Mouse (Mus musculus) gonadal fat pad, adult 2 months (tissue): ENCODE measurements around the gene Pax3. TPM values are rescaled to one million over a fixed set of nuclear protein-coding genes. Genes with fewer than 3 reads are reported as not detected.

Source experiments
- DNase-seq: peaks from one replicate; pipeline ENCODE4 v3.0.0-alpha.2; 2012; ENCODE audit warnings: low read depth
- polyA plus RNA-seq: library from polyadenylated mRNA; depleted of rRNA; stranded (reverse); fragments of >200 nt; gene quantifications from 2 replicates; pipeline ENCODE4 v1.2.3, GENCODE M21; 2012; rRNA removed

Pax3 gene
- polyA plus RNA-seq = not detected in 2 replicates

- DNase-seq = no peak
Measured at GRCm38 (mm10) chr1:78196751-78197311, at the start of gene Pax3. Gene Pax3 (minus strand): TSS chr1:78197134.

GRCm38 (mm10) chr1:78234306-78234705 lies 37.4 kb upstream of the Pax3 start:
- DNase-seq = no peak

GRCm38 (mm10) chr1:78231901-78232546 lies 35.1 kb upstream of the Pax3 start:
- no peak for DNase-seq

- no peak for DNase-seq
Measured at GRCm38 (mm10) chr1:78229801-78230200, 32.9 kb upstream of the Pax3 start.

DNA sequence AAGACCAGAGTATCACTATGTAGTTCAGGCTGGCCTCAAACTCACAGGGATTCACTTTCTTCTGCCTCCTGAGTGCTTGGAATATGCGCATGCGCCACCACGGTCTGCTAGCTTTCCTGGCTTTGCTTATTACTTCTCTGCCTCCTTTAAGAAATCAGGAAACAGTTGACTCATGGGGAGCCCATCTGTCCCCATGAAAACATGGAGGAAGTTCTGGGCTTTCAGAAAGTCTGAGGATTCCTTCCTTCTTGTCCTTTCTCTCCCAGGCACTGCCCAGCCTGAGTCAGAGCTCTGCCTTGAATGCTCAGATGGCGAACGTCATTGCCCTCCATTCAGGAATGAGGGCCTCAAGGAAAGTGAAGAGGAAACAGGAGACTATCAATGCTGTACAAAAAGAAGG lies 31.8 kb upstream of the Pax3 start:
- no peak for DNase-seq

DNA sequence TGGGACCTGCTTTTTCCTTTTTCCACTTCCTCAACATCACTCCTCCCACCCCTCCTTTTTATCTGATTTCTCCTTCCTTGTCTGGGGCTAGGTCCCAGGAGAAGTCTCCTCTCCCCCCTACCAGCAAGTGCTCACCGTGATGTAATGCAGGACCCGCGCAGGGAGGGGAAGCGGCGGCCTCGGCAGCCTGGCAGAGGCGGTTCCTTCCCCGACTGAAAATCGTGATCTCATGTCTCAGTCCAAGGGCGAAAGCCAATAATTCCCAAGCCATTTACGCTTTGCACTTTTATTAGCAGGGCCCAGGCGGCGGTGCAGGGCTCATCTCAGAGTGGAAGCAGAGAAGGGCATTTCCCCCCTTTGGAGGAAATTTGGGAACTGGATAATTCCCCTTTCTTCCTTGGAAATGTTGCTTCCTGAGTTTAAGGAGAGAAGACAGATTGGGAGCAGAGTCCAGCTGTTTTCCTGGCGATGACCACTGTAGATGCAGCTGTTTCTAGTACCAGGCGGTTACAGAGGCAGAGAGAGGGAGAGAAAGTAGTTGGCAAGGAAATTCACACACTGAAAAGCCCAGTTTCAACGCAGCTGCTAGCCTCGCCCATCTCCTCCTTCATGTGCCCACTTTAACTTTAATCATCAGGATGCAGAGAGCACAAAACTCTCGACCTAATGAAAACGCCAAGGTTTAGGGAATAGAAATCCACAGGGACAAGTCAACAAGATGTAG lies 21.3 kb upstream of the Pax3 start:
- DNase-seq = no peak

DNA sequence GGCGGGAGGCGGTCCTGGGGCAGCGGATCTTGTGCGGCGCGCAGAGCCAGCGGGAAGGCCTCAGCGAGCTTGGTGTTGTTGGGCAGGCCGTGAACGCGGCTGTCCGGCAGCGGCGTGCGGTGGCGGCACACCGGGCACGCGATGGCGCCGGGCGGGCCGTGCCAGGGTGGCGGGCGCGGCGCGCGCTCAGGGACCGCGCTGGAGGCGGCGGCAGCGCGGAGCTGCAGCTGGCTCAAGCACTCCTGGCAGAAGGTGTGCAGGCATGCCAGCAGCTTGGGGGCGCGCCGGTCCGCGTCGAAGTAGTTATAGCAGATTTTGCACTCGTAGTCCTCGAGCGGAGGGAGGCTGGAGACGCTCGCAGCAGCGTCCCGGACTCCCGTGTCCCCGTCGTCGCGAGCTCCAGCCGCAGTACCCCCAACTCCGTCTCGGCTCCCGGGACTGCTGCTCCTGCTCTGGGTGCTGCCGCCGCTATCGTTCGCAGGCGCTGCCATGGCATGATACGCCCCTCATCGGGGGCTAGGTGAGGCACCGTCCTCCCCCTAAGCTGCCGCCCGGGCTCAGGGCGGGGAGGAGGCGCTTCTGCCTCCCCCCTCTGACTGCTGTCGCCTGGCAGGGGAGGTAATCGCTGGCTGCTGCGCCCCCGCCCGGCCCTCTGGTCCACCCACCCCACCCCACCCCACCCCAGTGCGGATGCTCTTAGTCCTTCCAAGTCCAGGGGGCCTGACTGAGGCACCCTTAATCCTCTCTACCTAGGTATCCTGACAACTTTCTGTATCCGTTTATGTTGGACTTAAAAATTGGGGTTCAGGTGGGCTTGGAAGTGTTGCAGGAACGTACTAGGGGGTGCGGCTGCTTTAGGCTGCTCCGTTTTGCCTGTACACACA lies 20.5 kb upstream of the Pax3 start:
- no peak for DNase-seq

- DNase-seq = no peak
Measured at GRCm38 (mm10) chr1:78216509-78217141, 19.7 kb upstream of the Pax3 start.

DNA sequence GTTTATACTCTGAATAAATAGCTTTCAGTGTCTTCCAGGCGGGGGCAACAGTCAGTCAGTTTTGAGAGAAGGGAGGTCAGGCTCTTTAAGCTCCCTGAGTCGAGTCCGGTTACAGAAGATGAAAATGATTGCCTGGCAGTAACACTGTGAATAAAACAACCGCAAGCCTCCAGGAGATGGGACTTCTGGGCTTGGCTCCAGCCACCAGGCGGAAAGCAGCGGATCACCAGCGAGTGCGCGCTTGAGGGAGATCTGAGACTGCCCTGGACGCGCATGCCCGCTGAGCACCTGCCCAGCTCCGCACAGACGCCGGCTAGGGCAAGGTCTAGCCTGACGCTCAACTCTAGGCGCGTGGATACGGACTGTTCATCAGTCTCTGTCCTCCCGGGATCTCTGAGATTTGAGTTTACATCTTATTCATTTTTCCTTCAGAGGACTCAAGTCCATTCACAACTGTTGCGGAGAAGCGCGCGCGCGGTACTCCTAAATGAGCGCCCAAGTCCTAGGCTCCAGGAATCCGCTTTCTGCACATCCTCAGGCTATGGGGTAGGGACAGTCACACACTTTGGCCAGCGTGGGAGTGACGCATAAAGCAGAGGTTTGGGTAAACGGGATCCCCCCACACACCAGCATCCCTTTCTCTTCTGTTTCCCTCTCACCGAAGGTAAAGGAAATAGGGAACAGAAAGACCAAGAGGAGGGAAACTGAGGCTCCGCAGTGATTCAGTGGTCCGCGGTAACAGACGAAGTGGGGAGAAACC lies 19.0 kb upstream of the Pax3 start:
- no peak for DNase-seq

DNA sequence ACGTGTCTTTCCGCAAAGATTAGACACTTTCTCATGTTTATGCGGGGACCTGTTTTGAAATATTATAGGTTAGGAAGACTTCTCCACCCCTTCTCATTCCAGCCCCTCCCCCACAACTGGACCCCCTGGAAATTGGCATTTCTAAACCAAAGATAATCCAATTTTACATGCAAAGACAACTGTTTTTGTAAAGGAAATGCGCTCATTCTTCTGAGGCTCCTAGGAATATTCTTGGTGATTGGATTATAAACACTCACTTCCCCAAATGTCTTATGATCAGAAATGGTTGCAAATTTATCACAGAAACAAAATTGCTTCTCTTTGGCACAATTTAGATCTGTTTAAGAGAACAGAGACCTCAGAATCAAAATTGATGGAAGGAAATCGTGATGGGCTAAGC lies 14.1 kb upstream of the Pax3 start:
- DNase-seq = no peak

- DNase-seq = no peak
Measured at GRCm38 (mm10) chr1:78210568-78210967, 13.6 kb upstream of the Pax3 start.

DNA sequence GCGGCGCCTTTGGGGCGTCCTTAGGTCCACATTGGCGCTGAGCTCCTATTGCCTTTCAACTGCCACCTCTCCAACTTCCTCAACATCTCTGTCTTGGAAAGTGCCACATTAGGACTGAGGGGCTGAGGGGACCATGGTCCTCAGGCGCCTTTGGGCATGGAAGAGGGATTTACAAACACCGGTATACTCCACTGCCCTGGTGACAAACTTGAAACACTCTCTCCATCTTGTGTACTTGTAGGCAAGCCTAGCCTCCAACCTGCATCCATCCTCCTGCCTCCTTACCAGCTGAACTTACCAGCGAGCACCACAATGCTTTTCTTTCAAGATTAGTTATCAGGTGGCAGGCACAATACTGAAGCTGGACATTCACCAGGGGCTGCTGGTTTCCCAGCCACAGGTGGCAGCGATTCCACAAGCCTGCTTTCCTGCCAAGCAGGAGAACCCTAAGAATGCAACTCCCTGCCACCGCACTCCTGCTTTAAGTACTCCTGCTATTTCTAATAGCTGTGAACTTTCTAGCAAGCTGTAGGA lies 11.4 kb upstream of the Pax3 start:
- DNase-seq = no peak

GRCm38 (mm10) chr1:78204341-78204740 lies 7.4 kb upstream of the Pax3 start:
- DNase-seq = no peak

- no peak for DNase-seq
Measured at GRCm38 (mm10) chr1:78203622-78204211, 6.8 kb upstream of the Pax3 start.

DNA sequence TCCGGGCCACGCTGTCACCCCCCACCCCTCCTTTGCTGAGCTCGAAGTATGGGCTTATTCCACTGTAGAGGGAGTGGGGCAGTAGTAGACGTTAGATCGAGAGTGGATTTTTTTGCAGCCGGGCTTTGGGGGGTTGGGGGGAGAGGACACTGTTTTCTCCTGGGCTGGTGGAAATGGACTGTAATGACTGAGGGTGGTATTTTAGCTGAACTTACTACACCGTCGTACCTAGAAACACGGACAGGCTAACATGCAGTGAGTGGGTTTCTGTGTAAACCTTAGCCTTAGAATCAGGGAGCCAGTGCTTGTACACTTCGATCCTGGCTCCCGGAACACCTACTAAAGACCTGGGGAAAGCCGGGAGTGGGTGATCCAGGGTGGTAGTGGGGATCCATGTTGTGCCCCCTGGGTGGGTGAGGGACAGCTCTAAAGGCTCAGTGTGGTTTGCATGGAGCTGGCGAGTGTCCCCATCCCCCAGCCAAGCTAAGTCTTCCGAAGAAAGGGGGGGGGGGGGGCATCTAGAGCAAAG lies 6.2 kb upstream of the Pax3 start:
- DNase-seq = no peak

- no peak for DNase-seq
Measured at GRCm38 (mm10) chr1:78202466-78203085, 5.6 kb upstream of the Pax3 start.

DNA sequence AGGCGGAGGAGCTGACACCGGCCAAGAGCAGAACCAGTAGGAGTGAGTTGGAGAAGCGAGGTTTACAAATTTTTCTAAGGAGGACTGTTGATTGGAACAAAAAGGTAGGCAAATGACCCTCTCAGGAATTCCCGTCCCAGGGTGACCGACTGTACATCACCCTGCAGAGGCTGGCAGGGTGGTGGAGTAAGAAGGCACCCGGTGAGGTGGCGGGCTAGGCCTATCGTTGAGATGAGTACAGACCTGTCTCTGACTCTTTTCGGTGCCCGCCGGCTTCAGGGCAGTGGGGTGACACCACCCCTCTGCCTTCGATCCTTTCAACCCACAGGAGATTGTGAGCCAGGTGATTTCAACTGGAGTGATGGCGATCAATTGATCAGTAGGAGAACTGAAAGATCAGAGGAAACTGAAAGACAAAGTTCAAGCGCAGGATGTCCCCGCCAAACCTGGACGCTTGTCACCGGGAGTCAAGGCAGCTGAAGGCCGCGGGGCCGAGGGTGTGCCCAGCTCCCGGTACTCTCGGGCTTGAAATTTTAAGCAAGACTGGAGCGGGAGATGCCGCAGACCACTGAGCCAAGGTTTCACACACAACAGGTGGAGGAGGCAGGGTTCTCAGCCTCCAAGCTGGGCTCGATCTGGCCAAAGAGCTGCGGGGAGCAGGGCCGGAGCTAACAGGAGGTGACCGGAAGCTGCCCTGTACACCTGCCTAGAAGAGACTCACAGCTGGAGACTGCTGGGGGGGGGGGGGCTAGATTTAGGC lies 4.5 kb upstream of the Pax3 start:
- no peak for DNase-seq

- DNase-seq = no peak
Measured at GRCm38 (mm10) chr1:78200191-78200590, 3.3 kb upstream of the Pax3 start.

DNA sequence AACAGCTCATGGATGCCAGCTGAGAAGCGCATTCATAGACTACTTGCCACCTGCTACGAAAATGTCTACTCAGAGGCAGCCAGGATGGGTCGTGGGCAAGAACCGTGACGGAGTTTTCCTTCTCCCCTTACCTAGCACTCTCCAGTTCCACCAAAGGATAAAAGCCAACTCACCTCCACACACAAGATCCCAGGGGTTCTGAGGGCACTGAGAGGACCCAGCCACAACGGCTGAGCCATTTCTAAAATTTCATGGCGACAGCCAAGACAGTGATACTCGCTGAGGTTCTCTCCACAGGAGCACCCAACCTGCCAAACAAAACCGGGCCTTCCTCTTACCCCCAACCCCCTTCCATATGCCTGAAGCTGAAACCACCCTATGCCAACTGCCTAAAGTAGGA lies 2.3 kb upstream of the Pax3 start:
- no peak for DNase-seq
